Mouse (Mus musculus): ENCODE results near the gene Gm7792.
"Not testable (repeated sequence)": the region's sequence is repeated elsewhere in the genome, so short reads cannot be mapped to it uniquely, and the experiment has no call there.

Gm7792 gene

DNA sequence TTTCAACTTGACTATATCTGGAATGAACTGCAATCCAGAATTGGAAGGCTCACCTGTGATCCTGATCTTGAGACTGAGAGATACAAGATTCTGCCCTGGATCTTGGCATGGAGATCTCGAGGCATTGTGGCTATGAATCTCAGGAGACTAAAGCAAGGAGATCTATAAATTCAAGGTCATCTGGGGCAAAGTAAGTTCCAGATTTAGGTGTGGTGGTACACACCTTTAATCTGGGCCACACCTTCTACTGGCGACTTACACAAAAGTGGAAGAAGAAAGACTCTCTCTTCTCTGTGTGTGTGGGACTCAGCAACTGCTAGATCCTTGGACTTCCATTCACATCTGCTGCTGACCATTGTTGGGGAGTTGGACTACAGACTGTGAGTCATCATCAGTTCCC is at the start of gene Gm7792:
Gene Gm7792 (plus strand): TSS at position 301 of the 400 bp plus-strand sequence.
- not testable (repeated sequence) for DNase-seq (ENCODE audit: extremely low spot score)
